Mouse (Mus musculus) myocyte (in vitro differentiated cells): ENCODE results near the gene Enah.

Experiments
- CEBPB ChIP-seq: IDR thresholded peaks from 2 replicates; pipeline ENCODE4 v1.6.1; 2011; ENCODE audit warnings: mild to moderate bottlenecking, moderate library complexity; ENCODE audit not compliant: poor library complexity, insufficient read depth, severe bottlenecking
- E2F4 ChIP-seq: IDR thresholded peaks from one replicate; pipeline ENCODE4 v1.6.1; 2011; ENCODE audit warnings: mild to moderate bottlenecking, control low read depth, moderate library complexity; ENCODE audit not compliant: insufficient read depth
- MAX ChIP-seq: IDR thresholded peaks from one replicate; pipeline ENCODE4 v1.6.1; 2011; ENCODE audit warnings: low read depth, mild to moderate bottlenecking, control low read depth
- MYOD1 ChIP-seq, 3 experiments: IDR thresholded peaks; one replicate each; pipeline ENCODE4 v1.6.1; 2011; ENCODE audit warnings: control low read depth in 2 of 3, low read depth in 2 of 3, mild to moderate bottlenecking in 2 of 3, moderate library complexity in 1 of 3; ENCODE audit not compliant: insufficient read length in 2 of 3, control insufficient read depth in 1 of 3
- MYOG ChIP-seq, 3 experiments: IDR thresholded peaks; one replicate each; pipeline ENCODE4 v1.6.1; 2011; ENCODE audit warnings: control low read depth in 2 of 3, low read depth in 2 of 3, mild to moderate bottlenecking in 2 of 3; ENCODE audit not compliant: insufficient read length in 2 of 3, control insufficient read depth in 1 of 3, insufficient read depth in 1 of 3
- POLR2A ChIP-seq: IDR thresholded peaks from one replicate; pipeline ENCODE4 v1.6.1; 2011; ENCODE audit warnings: low read depth, mild to moderate bottlenecking, control low read depth, moderate library complexity; ENCODE audit not compliant: insufficient read length
- TCF12 ChIP-seq: IDR thresholded peaks from one replicate; pipeline ENCODE4 v1.6.1; 2011; ENCODE audit warnings: mild to moderate bottlenecking, control low read depth; ENCODE audit not compliant: poor library complexity, insufficient read depth, severe bottlenecking
- USF1 ChIP-seq: IDR thresholded peaks from one replicate; pipeline ENCODE4 v1.6.1; 2011; ENCODE audit warnings: low read depth, mild to moderate bottlenecking, control low read depth, moderate library complexity

DNA sequence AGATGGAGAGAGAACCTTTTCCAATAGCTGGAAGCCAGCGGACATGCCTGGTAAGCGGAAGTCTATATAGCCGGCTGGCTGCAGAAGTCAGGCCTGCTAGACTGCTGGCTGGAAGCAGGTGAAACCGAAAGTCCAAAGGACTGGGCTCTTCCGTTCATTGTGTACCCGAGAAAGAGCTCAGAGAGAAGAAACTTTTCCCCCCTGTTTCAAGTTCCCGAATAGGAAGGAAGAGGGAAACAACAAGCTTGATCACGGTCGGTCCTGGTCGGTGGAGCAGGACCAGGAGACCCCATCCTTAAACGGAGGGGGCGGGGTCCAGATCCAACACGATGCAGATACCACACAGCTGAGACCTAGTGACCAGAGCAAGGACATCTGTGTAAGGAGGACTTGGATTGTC is 167.3 kb downstream of the Enah start:
- TF ChIP-seq E2F4 (no peak), POLR2A (no peak), TCF12 (no peak), MYOD1 (IDR thresholded peaks at IDR 0.05; ENCODE audit: control insufficient read depth in 1 of 3, insufficient read length in 2 of 3, low read depth in 2 of 3) (no peak), USF1 (no peak), MAX (no peak), MYOG (IDR thresholded peaks at IDR 0.05; ENCODE audit: control insufficient read depth in 1 of 3, insufficient read depth in 1 of 3, insufficient read length in 2 of 3, low read depth in 2 of 3) (no peak), CEBPB (no peak)
